Mouse (Mus musculus) olfactory bulb, adult 2 months (tissue): ENCODE data around the gene 9230102O04Rik.

Experiments used
- CTCF ChIP-seq: fragments of 200-500 bp; IDR thresholded peaks from 2 replicates; pipeline ENCODE4 v1.5.1; 2012; ENCODE audit warnings: low read depth, mild to moderate bottlenecking, low read length, moderate library complexity; ENCODE audit not compliant: insufficient read depth
- POLR2A ChIP-seq: fragments of 200-500 bp; IDR thresholded peaks from 2 replicates; pipeline ENCODE4 v1.6.1; 2012; ENCODE audit warnings: mild to moderate bottlenecking, low read depth, low read length, moderate library complexity; ENCODE audit not compliant: insufficient read depth

- TF ChIP-seq CTCF = no peak
- TF ChIP-seq POLR2A = no peak
Measured at GRCm38 (mm10) chr2:9887636-9888035, 1.7 kb downstream of the 9230102O04Rik start.
